Mouse (Mus musculus): ENCODE data around the gene Txnrd2.
A peak's percentile ranks its signal among the peaks of the same experiment; 100 is the strongest.

GRCm38 (mm10) chr16:18392469-18393426 lies 33.4 kb upstream of the Txnrd2 start:
- no peak for TF ChIP-seq CTCF (IDR thresholded peaks at IDR 0.05; ENCODE audit: borderline replicate concordance, insufficient read depth, low read length)
- TF ChIP-seq POLR2A (IDR thresholded peaks at IDR 0.05; ENCODE audit: low read depth, low read length): peak; percentile 87

Measured in embryonic fibroblast, embryonic 13.5 days (primary cell).